Mouse (Mus musculus) bone marrow, adult 2 months (tissue): ENCODE results near the gene Adipor1. TPM values are rescaled to one million over a fixed set of nuclear protein-coding genes. Genes with fewer than 3 reads are reported as not detected.
A peak's percentile ranks its signal among the peaks of the same experiment; 100 is the strongest.

ENCODE experiments used
- H3K27ac ChIP-seq: fragments of 200-500 bp; 2 replicates; pipeline ENCODE4 v1.5.1; 2012; ENCODE audit warnings: low read depth, mild to moderate bottlenecking, control low read depth, inconsistent platforms, low read length; ENCODE audit not compliant: control insufficient read depth, poor library complexity, insufficient read depth
- H3K4me1 ChIP-seq: fragments of 200-500 bp; 2 replicates; pipeline ENCODE4 v1.6.1; 2011; ENCODE audit warnings: low read length; ENCODE audit not compliant: control insufficient read depth, insufficient read depth
- H3K4me3 ChIP-seq: fragments of 200-500 bp; replicated peaks from 2 replicates; pipeline ENCODE3; 2011; ENCODE audit warnings: mild to moderate bottlenecking, low read depth, low read length, control low read depth; ENCODE audit not compliant: control insufficient read depth
- CTCF ChIP-seq: fragments of 200-500 bp; IDR thresholded peaks from 2 replicates; pipeline ENCODE4 v1.5.1; 2011; ENCODE audit warnings: low read length, control low read depth; ENCODE audit not compliant: control insufficient read depth, insufficient read depth
- POLR2A ChIP-seq: fragments of 200-500 bp; IDR thresholded peaks from 2 replicates; pipeline ENCODE4 v1.6.1; 2011; ENCODE audit warnings: low read depth, mild to moderate bottlenecking, control low read depth, low read length, borderline replicate concordance; ENCODE audit not compliant: control insufficient read depth
- WGBS: fragments of 180-500 bp; shearing (Covaris S2); methylation state at CpG from one replicate; pipeline ENCODE4 v1.1.7; 2018; 5-methylcytosine and 5-hydroxymethylcytosine counted together
- polyA plus RNA-seq: library from polyadenylated mRNA; stranded (reverse); fragments of >200 nt; gene quantifications from 2 replicates; pipeline ENCODE4 v1.2.4, GENCODE M21; 2011; ENCODE audit warnings: low replicate concordance; ENCODE audit not compliant: missing spikeins, insufficient read depth, insufficient read length

Gene Adipor1
- polyA plus RNA-seq = 98.9 and 107 TPM in 2 replicates

DNA sequence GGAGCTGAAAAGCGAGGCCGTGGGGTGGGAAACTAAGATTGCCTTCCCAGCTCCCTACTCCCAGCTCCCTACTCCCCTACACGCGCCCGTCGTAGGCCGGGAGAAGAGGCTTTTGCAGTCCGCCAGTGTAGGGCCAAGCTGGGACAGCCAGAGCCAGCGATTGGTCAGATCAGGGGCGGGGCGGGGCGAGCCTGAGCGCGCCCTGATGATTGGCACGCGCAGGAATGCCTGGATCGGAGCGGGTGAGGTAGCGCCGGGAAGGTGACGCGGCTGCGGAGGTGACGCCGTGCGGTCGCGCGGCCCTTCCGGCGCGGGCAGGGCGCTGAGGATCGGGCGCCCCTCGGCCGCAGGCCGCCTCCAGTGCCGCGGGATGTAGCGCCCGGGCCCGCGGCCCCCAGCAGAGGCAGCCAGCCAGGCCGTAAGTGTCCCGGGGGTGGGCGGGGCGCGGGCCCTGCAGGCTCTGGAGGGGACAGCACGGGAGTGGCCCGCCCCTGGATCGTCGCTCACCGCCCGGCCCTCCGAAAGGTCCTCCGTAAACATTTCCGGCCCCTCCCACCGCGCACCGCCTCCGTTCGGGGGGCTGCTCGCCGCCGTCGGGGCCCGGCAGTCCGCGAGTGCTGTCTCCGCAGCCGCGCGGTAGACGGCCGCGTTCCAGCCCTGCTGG lies at the start of gene Adipor1:
Gene Adipor1, plus strand, starts transcription at position 211 of the 664 bp plus-strand sequence.
- peak within 1 kb of the TSS; percentile 99 for H3K4me3 ChIP-seq
- WGBS = under 1% methylated on average over 75 of the region's 77 CpGs
- H3K27ac ChIP-seq = peak within 1 kb of the TSS; percentile 96
- peaks cover under 1% of the 10 kb centered on the region; the same call in 1 of the 2 replicates for H3K4me1 ChIP-seq
- TF ChIP-seq CTCF (no peak), POLR2A (peak; percentile 87; the same call in 1 of the 2 replicates)

DNA sequence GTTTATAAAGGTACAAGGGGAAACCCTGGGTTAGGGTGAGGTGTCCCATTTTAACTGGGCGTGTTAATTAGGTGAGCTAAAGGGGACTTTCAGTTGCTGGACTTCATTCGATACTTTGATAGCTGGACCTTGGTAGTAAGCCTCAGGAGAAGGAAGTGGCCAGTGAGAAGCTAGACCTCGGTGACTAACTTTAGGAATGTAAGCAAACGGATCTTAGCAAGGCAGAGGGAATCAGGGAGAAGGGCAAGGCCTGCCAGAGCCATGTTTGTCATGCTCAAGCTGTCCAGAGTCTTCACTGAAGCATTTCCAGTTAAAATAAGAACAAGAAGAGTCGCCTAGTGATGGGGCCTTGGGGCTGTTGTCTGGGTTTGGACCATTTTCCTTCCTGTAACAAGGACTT lies 49.7 kb upstream of the Adipor1 start:
- TF ChIP-seq POLR2A (no peak), CTCF (no peak)
- no peak overlapping the region for H3K27ac ChIP-seq
- H3K4me3 ChIP-seq = no peak overlapping the region
- WGBS = 60% methylated on average over 5 of the region's 5 CpGs
- H3K4me1 ChIP-seq = peaks cover 2% of the 10 kb centered on the region; the same call in 1 of the 2 replicates

DNA sequence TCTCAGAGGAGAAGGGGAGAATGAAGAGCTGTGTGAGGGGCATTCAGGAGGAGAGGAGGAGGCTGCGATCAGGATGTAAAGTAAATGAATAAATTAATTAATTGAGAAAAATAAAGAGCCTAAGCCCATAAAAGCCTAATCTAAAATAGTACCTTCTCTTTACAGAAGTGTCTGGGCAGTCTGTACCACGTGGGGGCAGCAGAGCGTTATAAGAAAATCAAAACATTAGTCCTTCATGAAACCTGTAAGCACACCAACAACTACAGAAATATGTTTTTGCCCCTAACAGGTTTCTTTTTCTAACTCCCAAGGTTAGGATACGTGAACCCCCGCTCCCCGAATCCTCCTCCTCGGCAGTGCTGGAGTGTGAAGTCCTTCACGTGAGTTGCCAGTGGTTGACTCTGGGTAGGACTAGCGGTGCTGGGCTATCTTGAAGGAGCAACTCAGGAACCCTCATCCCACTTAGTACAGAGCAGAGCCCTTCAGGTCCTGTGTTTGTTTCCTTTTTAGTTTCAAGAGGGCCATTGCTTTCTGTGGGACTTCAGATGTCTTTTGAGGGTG lies 46.3 kb upstream of the Adipor1 start:
- no peak overlapping the region for H3K4me3 ChIP-seq
- H3K27ac ChIP-seq = no peak overlapping the region
- no peaks in the 10 kb centered on the region; the same call in 1 of the 2 replicates for H3K4me1 ChIP-seq
- TF ChIP-seq POLR2A (no peak), CTCF (0 out of 2 replicates have a peak, but pooled peaks have one; percentile 9)
- WGBS = 51% methylated on average over 9 of the region's 9 CpGs

DNA sequence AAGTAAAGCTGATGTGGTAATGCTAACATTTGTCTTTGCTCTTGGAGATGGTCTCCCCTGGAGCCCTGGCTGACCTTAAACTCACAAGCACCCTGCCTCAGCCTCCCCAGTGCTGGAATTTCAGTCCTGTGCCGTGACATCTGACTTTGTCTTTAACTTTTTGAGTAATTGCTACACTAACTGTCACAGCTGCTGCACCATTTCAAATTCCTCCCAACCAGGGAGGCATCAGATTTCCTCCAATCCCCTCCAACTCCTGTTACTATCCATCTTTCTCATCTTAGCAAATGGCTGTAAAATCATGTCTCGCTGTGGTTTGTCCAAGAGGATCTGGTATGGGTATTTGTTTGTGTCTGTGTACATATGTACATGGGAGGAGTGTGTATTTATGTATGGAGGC lies 41.1 kb upstream of the Adipor1 start:
- WGBS = 74% methylated on average over 2 of the region's 2 CpGs
- Histone ChIP-seq H3K27ac (no peak overlapping the region), H3K4me1 (no peaks in the 10 kb centered on the region), H3K4me3 (no peak overlapping the region)
- TF ChIP-seq POLR2A (no peak), CTCF (no peak)

DNA sequence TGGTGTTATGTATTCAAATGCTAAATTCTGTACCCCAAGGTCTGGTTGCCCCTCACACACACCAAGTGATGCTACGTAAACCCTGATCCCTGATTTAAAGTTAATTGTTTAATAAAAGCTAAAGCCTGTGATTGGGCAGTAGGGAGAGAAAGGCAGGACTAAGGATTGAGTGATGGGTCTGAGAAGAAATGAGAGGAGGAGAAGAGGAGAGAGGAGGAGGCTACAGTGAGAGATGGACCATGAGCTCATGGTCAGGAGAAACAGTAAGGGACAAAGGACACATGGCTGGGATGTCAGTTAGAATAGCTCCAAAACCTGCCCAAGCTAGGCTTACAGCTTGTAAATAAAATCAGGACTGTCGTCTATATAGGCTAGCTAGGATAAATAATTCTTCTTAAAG lies 34.1 kb upstream of the Adipor1 start:
- H3K4me3 ChIP-seq = no peak overlapping the region
- TF ChIP-seq POLR2A (no peak), CTCF (no peak)
- WGBS = 82% methylated on average over 2 of the region's 2 CpGs
- no peaks in the 10 kb centered on the region; the same call in 1 of the 2 replicates for H3K4me1 ChIP-seq
- H3K27ac ChIP-seq = no peak overlapping the region

DNA sequence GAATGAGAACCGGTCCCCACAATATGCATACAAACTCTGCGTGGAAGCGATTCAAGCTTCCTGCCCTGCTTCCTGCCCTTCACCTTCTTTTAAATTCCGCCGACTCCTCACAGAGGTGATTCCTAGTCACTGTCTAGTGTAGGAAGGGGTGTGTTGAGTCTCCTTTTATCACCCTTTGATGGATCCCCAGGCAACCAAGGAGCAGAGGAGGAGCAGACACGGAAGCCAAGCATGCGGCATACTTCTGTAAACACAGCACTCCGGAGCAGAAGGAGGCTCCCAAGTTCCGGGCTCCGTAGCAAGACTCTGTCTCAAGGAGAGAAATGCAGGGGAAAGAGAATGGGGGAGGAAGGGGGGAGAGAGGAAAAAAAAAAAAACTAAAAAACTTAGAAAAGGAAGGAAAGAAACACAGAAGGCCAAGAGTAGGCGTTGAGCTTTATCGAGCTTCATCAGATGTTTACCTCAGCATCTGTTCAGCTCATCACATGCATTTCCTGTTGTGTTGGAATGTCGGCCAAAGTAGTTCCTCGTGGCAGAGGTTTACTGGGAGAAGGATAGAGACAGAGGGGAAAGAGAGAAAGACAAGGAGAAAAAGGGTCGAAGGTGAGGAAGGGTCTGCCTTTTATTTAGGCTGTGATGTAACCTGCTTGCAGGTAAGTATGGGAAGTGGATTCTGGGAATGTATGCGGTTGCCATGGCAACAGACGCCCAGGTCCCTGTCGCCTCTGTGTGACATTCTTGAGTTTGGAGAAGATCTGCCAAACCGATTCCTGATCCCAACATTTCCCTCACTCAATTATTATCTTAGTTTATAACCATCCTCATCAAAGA lies 33.2 kb upstream of the Adipor1 start:
- no peaks in the 10 kb centered on the region; the same call in 1 of the 2 replicates for H3K4me1 ChIP-seq
- no peak overlapping the region for H3K4me3 ChIP-seq
- WGBS = 10% methylated on average over 19 of the region's 19 CpGs
- no peak for TF ChIP-seq CTCF
- H3K27ac ChIP-seq = no peak overlapping the region

DNA sequence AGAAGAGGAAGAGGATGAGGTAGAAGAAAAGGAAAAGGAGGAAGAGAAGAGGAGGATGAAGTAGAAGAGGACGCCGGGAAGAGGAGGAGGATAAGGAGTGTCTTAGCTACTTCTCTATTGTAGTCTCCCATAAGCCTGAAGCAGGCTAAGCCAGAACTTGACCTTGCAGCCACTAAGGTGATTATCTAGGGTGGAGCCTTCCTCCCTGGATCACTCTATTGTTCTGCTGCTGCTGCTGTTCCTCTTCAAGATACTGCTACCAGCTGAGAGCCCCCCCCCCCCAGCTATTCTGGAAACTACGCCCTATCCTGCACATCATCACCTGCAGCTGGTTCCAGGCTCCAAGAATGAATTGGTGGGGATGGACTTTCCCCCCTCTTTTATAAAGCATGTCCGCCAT lies 30.6 kb upstream of the Adipor1 start:
- Histone ChIP-seq H3K4me3 (no peak overlapping the region), H3K4me1 (no peaks in the 10 kb centered on the region; the same call in 1 of the 2 replicates), H3K27ac (no peak overlapping the region)
- TF ChIP-seq POLR2A = no peak
- no peak for TF ChIP-seq CTCF
- WGBS = 88% methylated on average over 4 of the region's 4 CpGs

DNA sequence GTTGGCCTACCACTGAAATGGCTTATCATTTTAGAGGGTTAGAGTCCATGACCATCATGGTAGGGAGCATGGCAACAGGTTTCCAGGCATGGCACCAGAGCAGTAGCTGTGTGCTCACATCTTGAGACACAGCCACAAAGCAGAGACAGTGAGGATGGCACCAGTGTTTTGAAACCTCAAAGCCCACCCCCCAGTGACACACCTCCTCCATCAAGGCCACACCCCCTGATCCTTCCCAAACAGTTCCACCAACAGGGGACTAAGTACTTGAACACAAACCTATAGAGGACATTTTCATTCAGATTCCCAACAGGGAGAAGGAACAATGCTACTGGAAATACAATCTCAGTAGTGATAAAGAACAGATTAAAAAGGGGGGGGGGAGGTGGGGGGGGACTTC lies 30.0 kb upstream of the Adipor1 start:
- H3K4me3 ChIP-seq = no peak overlapping the region
- no peaks in the 10 kb centered on the region; the same call in 1 of the 2 replicates for H3K4me1 ChIP-seq
- TF ChIP-seq CTCF = no peak
- no peak for TF ChIP-seq POLR2A
- H3K27ac ChIP-seq = no peak overlapping the region
